Mouse (Mus musculus): Measurements from ENCODE around the gene Gm2663. TPM values are rescaled to one million over a fixed set of nuclear protein-coding genes. Genes with fewer than 3 reads are reported as not detected.
"Not testable (repeated sequence)": the region's sequence is repeated elsewhere in the genome, so short reads cannot be mapped to it uniquely, and the experiment has no call there.

The Gm2663 gene
- polyA plus RNA-seq (2016; fragmentation: Nextera tagmentation; extraction: Ambion mirVana), result not detected in 2 replicates

- not testable (repeated sequence) for H3K9me3 ChIP-seq; H3K36me3 ChIP-seq; H3K4me1 ChIP-seq; H3K4me3 ChIP-seq; H3K27me3 ChIP-seq (ENCODE audit: insufficient read depth, poor library complexity, severe bottlenecking); H3K27ac ChIP-seq; DNase-seq (ENCODE audit: low spot score)
Observed at GRCm38 (mm10) chr6:40999379-40999778, at the start of gene Gm2663. Gene Gm2663 (minus strand): TSS chr6:40999479.

DNA sequence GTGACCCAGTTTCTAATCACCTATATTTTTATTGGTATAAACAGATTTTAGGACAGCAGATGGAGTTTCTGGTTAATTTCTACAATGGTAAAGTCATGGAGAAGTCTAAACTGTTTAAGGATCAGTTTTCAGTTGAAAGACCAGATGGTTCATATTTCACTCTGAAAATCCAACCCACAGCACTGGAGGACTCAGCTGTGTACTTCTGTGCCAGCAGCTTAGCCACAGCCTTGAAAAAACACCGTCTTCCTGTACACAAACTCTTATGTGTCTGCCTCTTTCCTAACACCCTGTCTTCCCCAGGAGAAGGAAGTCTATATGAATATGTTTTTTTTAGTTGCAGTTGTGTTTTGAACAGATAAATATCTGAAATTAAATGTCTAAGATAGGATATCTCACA, 49.3 kb upstream of the Gm2663 start:
- H3K9me3 ChIP-seq, result no peaks in the 10 kb centered on the region
- no peak for DNase-seq (ENCODE audit: low spot score)
- no peak overlapping the region for H3K27ac ChIP-seq
- no peaks in the 10 kb centered on the region for H3K4me1 ChIP-seq
- H3K27me3 ChIP-seq (ENCODE audit: insufficient read depth, poor library complexity, severe bottlenecking), result no peaks in the 10 kb centered on the region
- H3K4me3 ChIP-seq, result no peak overlapping the region
- H3K36me3 ChIP-seq, result no peaks in the 10 kb centered on the region
- 76% methylated on average over 1 of the region's 1 CpGs for WGBS

- H3K36me3 ChIP-seq, result no peaks in the 10 kb centered on the region
- 73% methylated on average over 1 of the region's 1 CpGs for WGBS
- no peak for DNase-seq (ENCODE audit: low spot score)
- H3K4me3 ChIP-seq, result no peak overlapping the region
- no peaks in the 10 kb centered on the region for H3K27me3 ChIP-seq (ENCODE audit: insufficient read depth, poor library complexity, severe bottlenecking)
- no peaks in the 10 kb centered on the region for H3K4me1 ChIP-seq
- no peak overlapping the region for H3K27ac ChIP-seq
- no peaks in the 10 kb centered on the region for H3K9me3 ChIP-seq
Observed at GRCm38 (mm10) chr6:41047961-41048360, 48.7 kb upstream of the Gm2663 start.

DNA sequence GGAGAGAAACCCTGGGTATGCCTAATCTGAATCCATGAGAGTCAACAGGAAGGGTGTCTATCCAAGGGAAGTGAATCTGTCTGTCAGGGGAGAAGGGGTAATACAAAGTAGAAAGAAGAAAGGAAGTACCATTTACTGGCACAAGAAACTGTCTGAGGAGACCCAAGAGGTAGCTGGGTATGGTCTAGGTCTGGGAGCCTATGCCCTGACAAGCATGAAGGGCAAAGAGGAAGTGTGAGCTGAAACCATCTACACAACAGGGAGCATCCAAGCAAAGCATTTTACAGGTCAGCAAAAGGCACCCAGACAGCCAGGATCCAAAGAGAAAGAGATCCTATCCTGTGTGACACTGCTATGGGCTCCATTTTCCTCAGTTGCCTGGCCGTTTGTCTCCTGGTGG, 47.9 kb upstream of the Gm2663 start:
- no peaks in the 10 kb centered on the region for H3K27me3 ChIP-seq (ENCODE audit: insufficient read depth, poor library complexity, severe bottlenecking)
- no peak for DNase-seq (ENCODE audit: low spot score)
- 81% methylated on average over 1 of the region's 1 CpGs for WGBS
- H3K9me3 ChIP-seq, result no peaks in the 10 kb centered on the region
- no peaks in the 10 kb centered on the region for H3K36me3 ChIP-seq
- no peaks in the 10 kb centered on the region for H3K4me1 ChIP-seq
- H3K4me3 ChIP-seq, result no peak overlapping the region
- H3K27ac ChIP-seq, result no peak overlapping the region

- H3K27me3 ChIP-seq (ENCODE audit: insufficient read depth, poor library complexity, severe bottlenecking), result no peaks in the 10 kb centered on the region
- no peaks in the 10 kb centered on the region for H3K9me3 ChIP-seq
- DNase-seq (ENCODE audit: low spot score), result no peak
- no peak overlapping the region for H3K27ac ChIP-seq
- H3K4me1 ChIP-seq, result no peaks in the 10 kb centered on the region
- H3K36me3 ChIP-seq, result no peaks in the 10 kb centered on the region
- WGBS, result 57% methylated on average over 2 of the region's 2 CpGs
- H3K4me3 ChIP-seq, result no peak overlapping the region
Observed at GRCm38 (mm10) chr6:41046553-41046952, 47.3 kb upstream of the Gm2663 start.

DNA sequence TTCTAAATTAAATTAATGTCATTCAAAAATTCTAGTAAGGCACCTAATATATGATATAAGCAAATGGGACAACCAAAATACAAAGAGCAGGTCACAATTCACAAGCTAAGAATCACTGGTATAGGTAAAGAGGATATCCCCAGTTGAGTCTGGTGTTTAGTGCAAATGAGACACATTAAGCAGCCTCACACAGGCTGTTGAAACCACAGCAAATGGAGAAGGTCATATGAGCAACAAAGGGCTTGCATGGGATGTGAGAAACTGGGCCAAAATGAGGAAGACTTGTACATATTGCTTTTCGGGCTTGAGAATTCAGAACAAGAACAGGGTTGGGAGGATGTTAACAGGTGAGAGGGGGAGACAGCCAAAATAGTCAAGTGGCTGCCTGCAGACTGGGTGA, 45.5 kb upstream of the Gm2663 start:
- Histone ChIP-seq H3K27me3 (ENCODE audit: insufficient read depth, poor library complexity, severe bottlenecking) (no peaks in the 10 kb centered on the region), H3K9me3 (no peaks in the 10 kb centered on the region), H3K27ac (no peak overlapping the region), H3K36me3 (no peaks in the 10 kb centered on the region), H3K4me3 (no peak overlapping the region), H3K4me1 (no peaks in the 10 kb centered on the region)
- no peak for DNase-seq (ENCODE audit: low spot score)
- WGBS, result 78% methylated on average over 1 of the region's 1 CpGs

DNA sequence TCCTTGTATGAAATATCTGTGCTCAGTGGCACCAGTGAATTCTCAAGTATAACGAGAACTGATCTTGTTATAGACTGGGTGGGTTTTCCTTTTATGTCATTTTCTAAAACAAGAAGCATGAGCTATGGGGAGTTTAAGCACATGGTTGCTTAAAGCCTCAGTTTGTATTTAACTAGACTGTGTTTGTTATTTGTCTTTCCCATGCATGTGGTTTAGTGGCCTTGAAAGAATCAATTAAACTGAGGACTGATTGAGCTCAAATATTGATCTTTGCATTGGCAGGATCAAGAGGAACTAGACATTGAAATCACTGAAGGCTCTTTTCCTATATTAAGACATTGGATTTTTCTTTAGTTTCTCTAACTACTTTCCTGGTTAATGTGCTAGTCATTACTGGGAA, 45.0 kb upstream of the Gm2663 start:
- Histone ChIP-seq H3K4me3 (no peak overlapping the region), H3K9me3 (no peaks in the 10 kb centered on the region), H3K27me3 (ENCODE audit: insufficient read depth, poor library complexity, severe bottlenecking) (no peaks in the 10 kb centered on the region), H3K27ac (no peak overlapping the region), H3K36me3 (no peaks in the 10 kb centered on the region), H3K4me1 (no peaks in the 10 kb centered on the region)
- WGBS, result 61% methylated on average over 1 of the region's 1 CpGs
- DNase-seq (ENCODE audit: low spot score), result no peak

- Histone ChIP-seq H3K4me1 (no peaks in the 10 kb centered on the region), H3K27ac (no peak within 1 kb of the TSS), H3K36me3 (no peaks in the 10 kb centered on the region), H3K9me3 (no peaks in the 10 kb centered on the region), H3K27me3 (ENCODE audit: insufficient read depth, poor library complexity, severe bottlenecking) (no peaks in the 10 kb centered on the region), H3K4me3 (no peak within 1 kb of the TSS)
- DNase-seq (ENCODE audit: low spot score), result no peak
Observed at GRCm38 (mm10) chr6:41035409-41035808, 36.1 kb upstream of the Gm2663 start, which contains the start of gene 2210010C04Rik. Gene 2210010C04Rik (minus strand): TSS chr6:41035509.

- 76% methylated on average over 6 of the region's 6 CpGs for WGBS
- H3K27ac ChIP-seq, result no peak overlapping the region
- H3K27me3 ChIP-seq (ENCODE audit: insufficient read depth, poor library complexity, severe bottlenecking), result no peaks in the 10 kb centered on the region
Observed at GRCm38 (mm10) chr6:41032802-41033201, 33.5 kb upstream of the Gm2663 start.

GRCm38 (mm10) chr6:41032231-41032630, 33.0 kb upstream of the Gm2663 start:
- DNase-seq (ENCODE audit: low spot score), result no peak
- H3K27me3 ChIP-seq (ENCODE audit: insufficient read depth, poor library complexity, severe bottlenecking), result no peaks in the 10 kb centered on the region
- H3K36me3 ChIP-seq, result no peaks in the 10 kb centered on the region
- WGBS, result 73% methylated on average over 3 of the region's 3 CpGs
- H3K9me3 ChIP-seq, result no peaks in the 10 kb centered on the region
- no peak overlapping the region for H3K27ac ChIP-seq
- H3K4me1 ChIP-seq, result no peaks in the 10 kb centered on the region
- H3K4me3 ChIP-seq, result no peak overlapping the region

More at GRCm38 (mm10) chr6:41032802-41033201, 33.5 kb upstream of the Gm2663 start:
- H3K4me3 ChIP-seq, result no peak overlapping the region
- H3K36me3 ChIP-seq, result no peaks in the 10 kb centered on the region
- H3K9me3 ChIP-seq, result no peaks in the 10 kb centered on the region
- no peak for DNase-seq (ENCODE audit: low spot score)
- no peaks in the 10 kb centered on the region for H3K4me1 ChIP-seq

DNA sequence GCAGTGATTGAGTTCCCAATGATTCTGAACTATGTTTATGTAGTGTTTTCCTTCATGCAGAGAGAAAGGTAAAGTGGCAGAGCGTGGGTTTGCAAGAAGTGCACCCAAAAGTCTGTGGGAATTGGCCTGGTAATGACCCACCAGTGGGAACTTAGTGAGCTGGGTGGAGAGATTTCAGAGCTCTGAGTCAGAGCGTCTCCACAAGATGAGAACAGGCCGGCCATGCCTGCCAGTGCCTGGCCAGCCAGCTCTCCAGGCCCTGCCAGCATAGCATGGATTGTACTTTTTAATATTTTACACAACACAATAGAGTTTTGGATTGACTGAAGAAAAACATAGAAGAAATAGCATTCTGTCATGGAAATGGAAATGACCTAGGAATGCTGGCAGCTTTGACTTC, 31.5 kb upstream of the Gm2663 start:
- H3K36me3 ChIP-seq, result no peaks in the 10 kb centered on the region
- 77% methylated on average over 3 of the region's 3 CpGs for WGBS
- no peak overlapping the region for H3K4me3 ChIP-seq
- DNase-seq (ENCODE audit: low spot score), result no peak
- no peak overlapping the region for H3K27ac ChIP-seq
- H3K4me1 ChIP-seq, result no peaks in the 10 kb centered on the region
- no peaks in the 10 kb centered on the region for H3K9me3 ChIP-seq
- H3K27me3 ChIP-seq (ENCODE audit: insufficient read depth, poor library complexity, severe bottlenecking), result no peaks in the 10 kb centered on the region

GRCm38 (mm10) chr6:41027053-41027452, 27.8 kb upstream of the Gm2663 start:
- Histone ChIP-seq H3K36me3 (no peaks in the 10 kb centered on the region), H3K9me3 (no peaks in the 10 kb centered on the region), H3K4me3 (no peak overlapping the region), H3K27ac (no peak overlapping the region), H3K27me3 (ENCODE audit: insufficient read depth, poor library complexity, severe bottlenecking) (no peaks in the 10 kb centered on the region), H3K4me1 (no peaks in the 10 kb centered on the region)
- WGBS, result 39% methylated on average over 2 of the region's 2 CpGs
- DNase-seq (ENCODE audit: low spot score), result no peak

DNA sequence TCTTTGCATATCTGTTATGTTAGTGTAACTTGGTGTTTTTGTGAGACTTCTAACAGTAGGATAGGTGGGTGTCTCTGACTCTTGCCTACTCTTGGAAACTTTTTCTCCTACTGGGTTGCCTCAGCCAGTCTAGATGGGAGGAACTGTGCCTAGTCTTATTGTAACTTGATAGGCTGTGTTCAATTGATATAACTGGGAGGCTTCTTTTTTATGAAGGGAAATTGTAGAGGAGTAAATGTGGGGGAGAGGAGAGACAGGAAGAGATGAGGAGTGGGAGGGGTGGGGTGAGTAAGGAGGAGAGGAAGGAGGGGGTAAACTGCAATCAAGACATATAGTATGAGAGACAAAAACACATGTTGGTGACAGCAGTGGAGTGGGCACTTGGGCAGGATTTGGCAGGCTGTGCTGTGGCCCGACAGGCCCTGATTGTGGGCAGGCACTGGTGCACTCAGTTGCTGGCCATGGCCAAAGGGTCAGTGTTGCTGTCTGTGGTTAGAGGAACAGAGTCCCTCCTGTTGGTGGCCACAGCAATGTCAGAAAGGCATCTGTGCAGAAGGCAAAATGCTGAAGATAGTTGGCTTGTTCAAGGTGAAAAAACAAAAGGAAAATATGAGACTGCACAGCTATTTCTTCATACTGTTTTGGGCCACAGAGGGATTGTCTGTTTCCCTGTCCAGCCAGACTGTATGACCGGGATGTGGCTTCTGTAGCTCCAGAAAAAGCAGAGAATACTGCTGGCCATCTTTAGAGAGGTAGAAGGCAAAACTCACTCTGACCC, 26.8 kb upstream of the Gm2663 start:
- no peak for DNase-seq (ENCODE audit: low spot score)
- H3K4me3 ChIP-seq, result no peak overlapping the region
- WGBS, result 55% methylated on average over 2 of the region's 2 CpGs
- no peaks in the 10 kb centered on the region for H3K9me3 ChIP-seq
- no peaks in the 10 kb centered on the region for H3K27me3 ChIP-seq (ENCODE audit: insufficient read depth, poor library complexity, severe bottlenecking)
- no peak overlapping the region for H3K27ac ChIP-seq
- H3K4me1 ChIP-seq, result no peaks in the 10 kb centered on the region
- H3K36me3 ChIP-seq, result no peaks in the 10 kb centered on the region

DNA sequence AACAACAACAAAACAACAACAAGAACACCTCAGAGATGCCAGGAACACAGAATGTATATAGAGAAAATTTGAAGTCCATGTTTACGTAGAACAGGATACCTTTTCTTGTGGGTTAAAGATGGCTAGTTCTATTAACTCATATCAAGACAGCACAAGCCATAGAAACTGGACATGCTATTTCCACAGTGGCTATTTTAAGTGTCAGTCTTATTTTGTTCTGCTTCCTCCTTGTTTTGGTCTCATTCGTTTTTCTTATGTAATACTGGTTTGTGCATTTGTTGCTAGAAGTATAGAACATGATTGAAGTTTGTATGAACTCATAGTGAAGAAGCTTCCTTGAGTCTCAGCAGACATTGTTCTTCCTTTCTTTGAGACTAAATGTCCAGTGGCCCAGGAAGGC, 19.9 kb upstream of the Gm2663 start:
- Histone ChIP-seq H3K4me1 (no peaks in the 10 kb centered on the region), H3K36me3 (no peaks in the 10 kb centered on the region), H3K27ac (no peak overlapping the region), H3K4me3 (no peak overlapping the region), H3K9me3 (no peaks in the 10 kb centered on the region), H3K27me3 (ENCODE audit: insufficient read depth, poor library complexity, severe bottlenecking) (no peaks in the 10 kb centered on the region)
- DNase-seq (ENCODE audit: low spot score), result no peak
- WGBS, result 77% methylated on average over 2 of the region's 2 CpGs
